Mouse (Mus musculus) gastrocnemius, adult 8-10 months (tissue): ENCODE results near the gene Gli3. TPM values are rescaled to one million over a fixed set of nuclear protein-coding genes. Genes with fewer than 3 reads are reported as not detected.

ENCODE experiments used
- DNase-seq, 2 experiments: peaks; one replicate each; pipeline ENCODE4 v3.0.0; 2022; ENCODE audit warnings: low spot score in 2 of 2
- total RNA-seq, 4 experiments: library from RNA; stranded (reverse); gene quantifications; 2 replicates each; pipeline ENCODE4 v1.2.4; 2022

Gene Gli3
- under 1 TPM; 0.70 to 0.99 (median 0.82) TPM for total RNA-seq

DNA sequence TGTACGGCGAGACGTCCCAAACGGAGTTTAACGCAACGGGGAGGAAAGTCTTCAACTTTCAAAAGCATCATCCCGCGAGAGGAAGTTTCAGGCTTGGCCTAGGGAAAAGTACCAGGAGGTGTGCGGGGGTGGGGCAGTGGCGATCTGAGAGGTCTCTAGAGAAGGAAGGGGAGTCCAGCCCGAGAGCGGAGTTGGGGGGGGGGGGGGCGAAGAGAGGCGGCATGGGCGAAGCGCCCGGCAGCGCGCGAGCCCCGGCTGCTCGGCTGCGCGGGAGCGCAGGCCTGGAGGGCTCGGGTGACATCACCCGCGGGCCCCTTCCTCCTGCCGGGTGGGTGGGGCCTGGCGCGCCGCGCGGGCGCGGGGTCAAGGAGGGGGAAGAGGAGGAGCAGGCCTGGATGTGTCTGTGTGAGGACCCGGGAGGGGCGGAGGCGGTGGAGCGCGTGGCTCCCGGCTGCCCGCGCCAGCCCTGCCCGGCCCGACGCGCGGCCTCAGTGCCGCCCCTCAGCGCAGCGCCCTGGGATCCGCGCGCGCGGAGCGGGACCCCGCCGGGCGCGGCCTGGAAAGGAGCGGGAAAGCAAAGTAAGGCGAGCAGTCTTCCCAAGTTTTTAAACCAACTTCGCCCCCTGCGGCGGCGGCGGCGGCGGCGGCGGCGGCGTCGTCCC, at the start of gene Gli3:
Gli3 (plus strand) TSS at position 406 of the 662 bp plus-strand sequence.
- peak; percentile 48 to 52 for DNase-seq

DNA sequence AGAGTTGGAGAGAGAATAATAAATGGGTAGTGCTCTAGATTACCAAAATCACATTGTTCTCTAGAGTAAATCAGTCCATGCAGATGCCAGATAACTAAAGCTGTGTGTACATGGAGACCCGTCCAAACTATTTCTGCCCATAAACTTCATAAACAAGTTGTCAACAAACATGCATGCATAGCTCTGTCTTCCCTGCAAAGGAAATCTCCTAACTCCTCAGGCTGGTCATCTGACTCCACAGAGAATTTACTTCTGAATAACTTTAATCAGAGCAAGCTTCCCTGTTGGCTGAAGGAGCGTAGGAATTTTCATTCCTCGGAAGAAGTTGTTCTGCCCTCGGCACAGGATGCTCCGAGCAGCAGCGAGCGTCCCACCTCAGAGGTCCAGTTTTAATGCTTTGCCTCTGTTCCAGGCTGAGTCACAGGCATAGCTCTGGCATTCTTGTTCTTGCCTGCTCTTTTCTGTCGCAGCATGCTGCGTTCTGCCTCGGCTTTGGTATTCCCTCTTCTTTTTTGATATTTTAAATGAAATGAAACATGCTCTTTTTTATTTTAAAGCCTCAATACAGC, 41.8 kb upstream of the Gli3 start:
- no peak for DNase-seq

DNA sequence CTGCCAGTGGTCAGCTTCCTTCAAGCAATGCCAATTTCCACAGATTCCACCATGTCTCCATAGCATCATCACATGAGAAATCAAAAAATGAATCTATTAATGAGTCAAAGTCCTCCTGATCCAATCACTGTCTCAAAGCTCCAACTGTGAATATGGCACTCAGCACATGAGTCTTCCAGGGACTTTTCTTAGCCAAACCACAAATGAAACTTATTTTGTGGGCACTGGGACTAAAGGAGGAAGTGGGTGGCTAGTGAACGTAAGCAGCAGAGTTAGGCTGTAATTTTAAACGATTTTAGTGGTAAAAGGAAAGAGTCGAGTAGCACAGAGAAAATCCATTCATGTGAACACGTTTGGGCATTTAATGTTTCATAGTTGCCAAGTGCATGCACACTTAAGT, 21.0 kb upstream of the Gli3 start:
- DNase-seq: no peak

- no peak for DNase-seq
These were observed 18.7 kb upstream of the Gli3 start for GRCm38 (mm10) chr13:15444312-15444711.

GRCm38 (mm10) chr13:15445591-15445990, 17.4 kb upstream of the Gli3 start:
- DNase-seq: no peak

- DNase-seq: no peak
These were observed 17.0 kb upstream of the Gli3 start for GRCm38 (mm10) chr13:15446004-15446403.

- no peak for DNase-seq
These were observed 16.1 kb upstream of the Gli3 start for GRCm38 (mm10) chr13:15446782-15447564.

- no peak for DNase-seq
These were observed 12.1 kb upstream of the Gli3 start for GRCm38 (mm10) chr13:15450941-15451340.

- no peak for DNase-seq
These were observed 5.2 kb upstream of the Gli3 start for GRCm38 (mm10) chr13:15457841-15458240.

DNA sequence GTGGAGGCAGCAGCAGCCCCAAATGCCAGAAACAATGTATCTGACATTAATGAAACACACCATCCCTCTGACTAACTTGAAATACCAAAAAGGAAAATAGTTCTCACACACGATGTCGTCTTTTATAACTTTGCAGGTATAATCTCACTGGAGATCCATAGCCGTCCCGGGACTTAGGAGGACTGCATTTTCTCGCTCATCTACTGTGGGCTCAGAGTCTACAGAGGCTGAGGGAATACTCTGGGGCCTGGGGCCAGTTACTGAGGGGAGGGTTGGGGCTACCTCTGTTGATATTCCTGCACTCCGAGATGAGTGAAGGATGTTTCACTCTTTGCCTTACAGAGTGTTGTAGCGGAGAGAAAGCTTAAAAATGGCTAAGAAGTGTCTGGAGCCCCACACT, 1.1 kb upstream of the Gli3 start:
- no peak for DNase-seq

DNA sequence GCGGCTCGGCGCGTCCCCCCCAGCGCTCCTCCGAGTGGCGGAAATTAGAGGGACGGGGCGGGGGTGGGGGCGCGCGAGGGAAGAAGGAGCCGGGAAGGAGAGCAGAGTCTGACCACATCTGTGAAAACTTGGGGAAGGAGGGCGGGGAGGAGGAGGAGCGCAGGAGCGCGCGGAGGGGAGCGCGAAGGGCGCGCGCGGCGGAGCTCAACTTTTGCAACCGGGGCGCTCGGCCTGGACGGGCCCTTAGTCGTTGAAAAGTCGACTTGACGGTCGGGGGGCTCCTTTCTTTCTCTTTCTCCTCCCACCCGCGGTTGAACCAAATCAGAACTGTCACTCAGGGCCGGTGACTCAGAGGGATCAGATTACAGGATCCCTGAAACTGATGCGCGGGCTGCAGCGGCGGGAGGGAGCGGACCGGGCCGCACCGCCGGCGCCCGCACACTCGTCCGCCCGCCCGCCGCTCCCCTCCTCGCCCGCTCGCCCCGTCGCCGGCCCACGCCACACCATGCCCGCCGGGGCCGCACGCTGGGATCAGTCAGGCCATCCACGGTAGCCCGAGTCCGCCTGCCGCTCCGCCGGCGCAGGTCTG, 551 bp downstream of the Gli3 start:
- peak; percentile 18 to 28 for DNase-seq

DNA sequence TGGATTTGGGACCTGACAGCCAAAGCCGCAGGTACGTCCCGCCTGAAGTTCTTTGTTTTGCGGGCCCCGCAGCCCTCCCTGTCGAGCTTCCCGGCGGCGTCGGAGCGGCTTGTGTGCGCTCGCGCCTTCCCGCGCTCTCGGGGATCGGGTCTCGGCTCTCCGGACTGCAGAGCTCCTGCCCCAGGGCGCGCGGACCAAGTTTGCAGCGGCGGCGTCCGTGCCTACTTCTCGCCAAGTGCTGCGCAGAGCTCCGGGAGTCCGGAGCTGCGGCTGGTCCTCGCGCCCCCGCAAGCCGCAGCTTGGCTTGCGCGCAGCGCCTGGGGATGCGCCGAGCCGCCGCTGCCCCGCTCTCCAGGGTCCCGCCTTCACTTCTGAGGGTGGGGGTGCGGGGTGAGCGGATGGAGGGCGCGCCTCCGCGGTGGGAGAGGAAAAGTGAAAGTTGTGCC, 1.1 kb downstream of the Gli3 start:
- DNase-seq: peak; percentile 8 to 9

DNA sequence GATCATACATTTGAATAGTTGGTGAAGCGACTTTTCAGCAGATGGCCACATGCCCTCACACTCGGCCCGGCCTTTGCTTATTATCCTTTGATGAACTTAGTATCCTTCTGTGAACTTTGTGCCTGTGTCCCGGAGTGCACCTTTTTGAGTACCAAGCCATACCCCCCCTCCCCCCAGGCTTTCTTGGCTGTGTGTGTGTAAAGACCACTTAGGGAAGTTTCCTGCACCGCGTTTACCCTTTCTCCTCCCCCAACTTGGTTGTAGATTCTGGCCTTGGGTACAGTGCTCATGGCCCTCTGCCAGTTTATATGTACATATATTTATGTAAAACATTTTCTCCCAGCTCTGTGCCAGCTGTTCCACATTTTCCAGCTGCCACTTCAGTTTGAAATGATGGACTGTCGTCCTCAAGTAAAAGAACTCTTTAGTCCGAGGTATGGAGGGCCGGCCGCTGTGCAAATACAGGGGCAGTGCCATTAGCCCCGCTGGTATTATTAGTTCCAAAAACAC, 1.8 kb downstream of the Gli3 start:
- no peak for DNase-seq

- no peak for DNase-seq
These were observed 3.5 kb downstream of the Gli3 start for GRCm38 (mm10) chr13:15466496-15466895.

DNA sequence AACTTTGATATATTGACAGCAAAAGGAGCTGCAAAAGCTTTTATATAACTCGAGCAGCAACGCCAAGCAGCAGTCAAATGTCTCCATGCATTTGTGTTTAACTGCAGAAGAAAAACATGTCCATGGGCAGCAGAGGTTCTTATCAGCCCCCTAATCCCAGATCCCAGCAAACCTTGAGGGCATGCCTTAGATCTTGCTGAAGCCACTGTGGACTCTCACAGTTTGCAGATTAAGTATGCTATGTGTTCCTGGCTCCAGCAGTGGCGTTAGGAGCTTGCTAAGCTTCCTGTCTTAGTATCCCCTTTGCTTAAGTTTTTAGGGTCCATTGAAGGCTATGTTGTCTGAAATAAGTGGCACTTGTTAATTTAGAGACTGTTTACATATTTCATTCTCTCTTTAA, 4.4 kb downstream of the Gli3 start:
- no peak for DNase-seq

DNA sequence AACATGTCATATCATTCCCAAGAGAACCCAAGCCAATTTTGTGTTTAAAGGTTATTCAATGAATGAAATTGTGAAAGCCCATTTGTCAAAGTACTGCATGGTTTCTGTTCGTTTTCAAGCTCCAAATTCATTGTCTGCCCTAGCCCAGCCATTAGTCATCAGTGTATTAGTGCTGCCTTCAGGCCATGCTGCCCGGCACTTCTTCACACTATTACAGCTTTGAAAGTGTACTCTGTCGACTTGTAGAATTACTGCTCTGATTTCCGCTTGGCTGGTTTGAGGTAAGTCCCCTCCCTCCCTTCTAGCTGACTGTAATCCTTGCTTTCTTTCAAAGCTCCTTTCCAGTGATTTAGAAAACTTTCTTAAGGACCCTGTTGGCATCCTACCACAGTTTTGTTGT, 5.4 kb downstream of the Gli3 start:
- no peak for DNase-seq

DNA sequence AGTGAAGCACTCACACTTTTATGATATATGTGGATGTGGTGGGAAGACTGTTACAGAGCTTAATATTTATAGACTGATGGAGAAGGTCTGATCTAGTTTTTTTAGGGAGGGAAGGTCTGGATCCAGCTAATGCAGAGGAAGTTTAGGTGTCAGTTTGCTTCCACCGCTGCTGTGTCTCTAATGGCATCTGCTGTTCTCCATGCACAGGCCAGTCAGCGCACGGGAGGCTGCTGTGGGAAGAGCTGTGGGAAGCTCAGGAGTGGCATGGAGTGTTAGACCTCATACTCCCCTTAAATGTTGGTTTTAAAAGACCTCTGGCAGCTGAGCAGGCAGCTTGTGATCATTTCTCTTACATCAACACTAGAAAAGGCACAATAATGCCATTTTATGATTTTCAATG, 7.0 kb downstream of the Gli3 start:
- no peak for DNase-seq

- no peak for DNase-seq
These were observed 9.7 kb downstream of the Gli3 start for GRCm38 (mm10) chr13:15472712-15473111.

DNA sequence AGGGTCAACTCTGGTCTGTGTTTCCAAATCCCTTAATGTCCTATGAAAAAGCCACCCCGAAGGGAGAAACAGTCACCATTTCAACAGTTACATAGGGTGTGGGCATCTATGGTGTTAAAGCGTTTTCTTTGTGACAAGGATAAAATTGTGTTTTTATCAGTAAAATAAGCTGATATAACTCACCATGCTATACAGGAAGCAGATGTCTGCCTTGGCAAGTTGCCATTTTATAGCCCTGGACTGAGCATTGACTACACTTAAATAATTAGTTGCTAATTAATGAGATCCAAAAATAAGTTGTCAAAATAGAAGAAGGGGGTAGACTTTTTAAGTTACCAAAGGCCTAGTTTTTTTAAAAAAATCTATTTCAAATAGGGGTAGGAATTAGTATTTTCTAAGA, 11.4 kb downstream of the Gli3 start:
- no peak for DNase-seq

DNA sequence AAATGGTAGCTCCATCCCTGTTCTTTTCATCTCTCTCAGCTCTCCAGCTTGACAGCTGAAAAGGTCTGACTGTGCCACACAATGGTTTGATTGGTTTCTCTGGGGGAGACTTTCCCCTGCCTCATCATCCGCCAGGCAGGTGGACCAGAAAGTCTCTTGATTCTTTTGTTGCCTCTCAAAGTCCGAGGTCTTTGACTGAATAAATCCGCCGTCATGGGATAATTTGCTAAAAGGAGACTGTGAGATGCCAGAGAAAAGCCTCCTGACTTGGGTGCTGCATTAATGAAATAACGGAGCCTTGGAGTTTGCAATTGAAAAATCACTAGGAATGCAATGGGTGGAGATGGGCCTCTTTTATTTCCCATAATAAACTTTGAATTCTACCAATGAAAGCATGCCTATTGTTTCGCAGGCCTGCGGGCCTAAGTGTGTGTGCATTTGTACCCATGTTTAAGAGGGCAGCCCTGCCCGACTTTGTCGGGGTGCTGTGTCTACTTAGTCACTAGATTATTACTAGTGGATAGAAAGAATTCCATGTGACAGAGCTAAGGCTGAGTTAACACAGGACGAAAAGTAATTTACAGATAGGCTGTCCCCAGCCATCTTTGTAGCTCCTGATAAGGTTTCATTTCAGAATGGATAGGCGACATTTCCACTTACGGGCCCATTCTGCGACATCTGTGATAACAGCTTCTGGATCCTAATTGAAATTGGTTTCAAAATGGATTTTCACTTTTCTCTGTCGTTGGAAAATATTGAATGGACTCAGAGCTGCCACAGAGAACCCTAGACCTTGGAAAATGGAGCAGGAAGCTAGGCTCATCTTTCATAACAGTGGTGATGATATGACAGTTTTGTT, 23.2 kb downstream of the Gli3 start:
- DNase-seq: no peak

DNA sequence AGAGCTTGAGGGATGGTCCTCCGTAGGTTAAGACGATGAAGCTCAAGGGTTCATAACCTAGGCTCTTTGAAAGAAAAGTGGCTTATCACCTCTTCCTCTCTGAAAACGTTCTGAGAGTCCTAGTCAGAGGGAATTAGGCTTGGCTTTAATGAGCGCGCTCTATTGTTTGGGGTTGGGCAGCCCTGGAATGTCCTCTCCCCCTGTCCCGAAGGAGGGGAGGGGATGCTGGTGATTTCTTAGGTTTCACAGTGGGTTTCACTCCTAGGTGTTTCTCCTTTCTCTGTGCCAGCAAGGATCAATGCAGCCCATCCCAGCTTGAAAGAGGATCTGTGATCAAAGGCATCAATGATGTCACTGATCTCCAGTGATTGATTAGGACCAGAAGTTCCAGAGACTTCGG, 24.3 kb downstream of the Gli3 start:
- DNase-seq: no peak
